Mouse (Mus musculus) G1E (cell line): Measurements from ENCODE around the gene Pagr1b.

Experiments
- CTCF ChIP-seq: IDR thresholded peaks from 2 replicates; pipeline ENCODE4 v1.5.1; 2012; ENCODE audit warnings: low read depth, low read length, inconsistent platforms, mixed read lengths
- GATA1 ChIP-seq: IDR thresholded peaks from 2 replicates; pipeline ENCODE4 v1.6.1; 2012; ENCODE audit warnings: borderline replicate concordance, low read length, inconsistent platforms, mixed read lengths
- POLR2AphosphoS5 ChIP-seq: IDR thresholded peaks from 2 replicates; pipeline ENCODE4 v1.6.1; 2012; ENCODE audit warnings: low read depth, low read length, inconsistent platforms; ENCODE audit not compliant: insufficient replicate concordance
- TAL1 ChIP-seq: conservative IDR thresholded peaks from 2 replicates; pipeline ENCODE4 v1.6.1; 2012; ENCODE audit warnings: low read depth, low read length, inconsistent platforms, mixed read lengths

- TF ChIP-seq CTCF (no peak), TAL1 (no peak), GATA1 (no peak), POLR2AphosphoS5 (no peak)
Observed at GRCm38 (mm10) chr7:127022528-127023271, 6.4 kb upstream of the Pagr1b start.
